Mouse (Mus musculus) spleen, adult 2 months (tissue): Measurements from ENCODE around the gene Tac2.

Source experiments
- CTCF ChIP-seq: fragments of 200-500 bp; IDR thresholded peaks from 2 replicates; pipeline ENCODE4 v1.5.1; 2011; ENCODE audit warnings: mild to moderate bottlenecking, inconsistent platforms; ENCODE audit not compliant: insufficient read depth, insufficient read length, insufficient replicate concordance; ENCODE audit errors: extremely low read depth
- POLR2A ChIP-seq: fragments of 200-500 bp; IDR thresholded peaks from 2 replicates; pipeline ENCODE4 v1.6.1; 2011; ENCODE audit warnings: low read depth, low read length, inconsistent platforms

- TF ChIP-seq CTCF: no peak
- TF ChIP-seq POLR2A: no peak
Observed at GRCm38 (mm10) chr10:127736266-127736665, 12.0 kb downstream of the Tac2 start.
